Mouse (Mus musculus): ENCODE results near the gene Fars2. TPM values are rescaled to one million over a fixed set of nuclear protein-coding genes. Genes with fewer than 3 reads are reported as not detected.

The Fars2 gene
- polyA plus RNA-seq, 1 experiment, result 19.4 TPM

DNA sequence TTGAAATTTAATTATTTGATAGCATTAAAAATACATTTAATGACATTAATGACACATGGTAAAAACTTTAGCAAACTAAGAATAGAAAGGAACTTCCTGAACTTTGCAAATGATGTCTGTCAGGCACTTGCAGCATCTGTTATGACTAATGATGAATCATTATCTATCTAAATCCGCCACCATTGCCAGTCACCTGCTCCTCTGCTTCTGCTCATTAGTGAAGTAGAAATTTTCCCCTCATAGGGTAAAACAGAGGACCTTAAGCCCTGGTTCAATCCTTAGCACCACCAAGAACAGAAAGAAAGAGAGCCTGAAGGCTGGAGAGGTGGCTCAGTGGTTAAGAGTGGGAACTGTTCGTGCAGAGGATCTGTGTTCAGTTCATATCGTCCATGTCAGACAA, 93.8 kb downstream of the Fars2 start:
- H3K36me3 ChIP-seq (ENCODE audit: control insufficient read depth, insufficient read depth, low read length), result no peaks in the 10 kb centered on the region

GRCm38 (mm10) chr13:36214056-36214455, 96.8 kb downstream of the Fars2 start:
- TF ChIP-seq POLR2A (IDR thresholded peaks at IDR 0.05; ENCODE audit: low read depth, low read length) (no peak), CTCF (IDR thresholded peaks at IDR 0.05; ENCODE audit: extremely low read depth, insufficient read depth, insufficient read length, insufficient replicate concordance) (no peak)
- WGBS, result 76% methylated on average over 4 of the region's 4 CpGs
- no peak overlapping the region for H3K27ac ChIP-seq (ENCODE audit: insufficient read depth, low read length)
- DNase-seq (ENCODE audit: low read depth in 1 of 2, low spot score in 2 of 2), result no peak
- no peaks in the 10 kb centered on the region for H3K36me3 ChIP-seq (ENCODE audit: control insufficient read depth, insufficient read depth, low read length)
- H3K27me3 ChIP-seq (ENCODE audit: control insufficient read depth, insufficient read depth, low read length), result no peaks in the 10 kb centered on the region
- H3K4me3 ChIP-seq (ENCODE audit: extremely low read depth, insufficient read depth, insufficient read length), result no peak overlapping the region
- no peaks in the 10 kb centered on the region; the same call in 1 of the 2 replicates for H3K4me1 ChIP-seq (ENCODE audit: control insufficient read depth, insufficient read depth, insufficient read length)

More for the DNA sequence above, 93.8 kb downstream of the Fars2 start:
- no peak for TF ChIP-seq POLR2A (IDR thresholded peaks at IDR 0.05; ENCODE audit: low read depth, low read length)
- DNase-seq (ENCODE audit: low read depth in 1 of 2, low spot score in 2 of 2), result no peak
- no peak overlapping the region for H3K27ac ChIP-seq (ENCODE audit: insufficient read depth, low read length)
- H3K4me3 ChIP-seq (ENCODE audit: extremely low read depth, insufficient read depth, insufficient read length), result no peak overlapping the region
- 93% methylated on average over 3 of the region's 3 CpGs for WGBS
- no peaks in the 10 kb centered on the region; the same call in 1 of the 2 replicates for H3K4me1 ChIP-seq (ENCODE audit: control insufficient read depth, insufficient read depth, insufficient read length)
- H3K27me3 ChIP-seq (ENCODE audit: control insufficient read depth, insufficient read depth, low read length), result no peaks in the 10 kb centered on the region

- H3K36me3 ChIP-seq (ENCODE audit: control insufficient read depth, insufficient read depth, low read length), result no peaks in the 10 kb centered on the region
- WGBS, result 57% methylated on average over 3 of the region's 3 CpGs
- TF ChIP-seq CTCF (IDR thresholded peaks at IDR 0.05; ENCODE audit: extremely low read depth, insufficient read depth, insufficient read length, insufficient replicate concordance) (no peak), POLR2A (IDR thresholded peaks at IDR 0.05; ENCODE audit: low read depth, low read length) (no peak)
- no peaks in the 10 kb centered on the region; the same call in 1 of the 2 replicates for H3K4me1 ChIP-seq (ENCODE audit: control insufficient read depth, insufficient read depth, insufficient read length)
- no peak for DNase-seq (ENCODE audit: low read depth in 1 of 2, low spot score in 2 of 2)
- no peaks in the 10 kb centered on the region for H3K27me3 ChIP-seq (ENCODE audit: control insufficient read depth, insufficient read depth, low read length)
- no peak overlapping the region for H3K4me3 ChIP-seq (ENCODE audit: extremely low read depth, insufficient read depth, insufficient read length)
- H3K27ac ChIP-seq (ENCODE audit: insufficient read depth, low read length), result no peak overlapping the region
Measured at GRCm38 (mm10) chr13:36216005-36216404, 98.8 kb downstream of the Fars2 start.

DNA sequence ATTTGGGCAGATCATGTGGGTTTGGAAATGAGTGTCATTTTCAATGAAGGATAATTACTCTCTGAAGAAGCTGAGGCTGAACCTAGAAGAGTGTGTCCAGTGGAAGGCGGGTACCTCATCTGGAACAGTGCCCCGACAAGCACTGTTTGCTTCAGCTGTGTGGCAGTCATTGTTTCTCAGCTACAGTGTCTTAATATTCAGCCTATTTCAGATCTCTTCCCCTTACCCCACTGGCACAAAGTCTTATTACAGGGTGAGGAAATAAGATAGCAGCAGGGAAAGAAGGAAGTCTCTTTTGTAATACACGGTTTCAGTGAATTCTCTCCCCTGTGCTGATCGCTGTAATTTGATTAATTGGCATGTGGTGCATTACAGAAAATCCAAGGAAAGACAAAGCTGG, 101.1 kb downstream of the Fars2 start:
- Histone ChIP-seq H3K36me3 (ENCODE audit: control insufficient read depth, insufficient read depth, low read length) (no peaks in the 10 kb centered on the region), H3K4me1 (ENCODE audit: control insufficient read depth, insufficient read depth, insufficient read length) (peaks cover 2% of the 10 kb centered on the region; the same call in 1 of the 2 replicates), H3K4me3 (ENCODE audit: extremely low read depth, insufficient read depth, insufficient read length) (no peak overlapping the region), H3K27me3 (ENCODE audit: control insufficient read depth, insufficient read depth, low read length) (no peaks in the 10 kb centered on the region), H3K27ac (ENCODE audit: insufficient read depth, low read length) (no peak overlapping the region)
- no peak for TF ChIP-seq POLR2A (IDR thresholded peaks at IDR 0.05; ENCODE audit: low read depth, low read length)
- no peak for DNase-seq (ENCODE audit: low read depth in 1 of 2, low spot score in 2 of 2)
- 36% methylated on average over 4 of the region's 4 CpGs for WGBS

- WGBS, result 94% methylated on average over 5 of the region's 5 CpGs
- Histone ChIP-seq H3K27me3 (ENCODE audit: control insufficient read depth, insufficient read depth, low read length) (no peaks in the 10 kb centered on the region), H3K36me3 (ENCODE audit: control insufficient read depth, insufficient read depth, low read length) (no peaks in the 10 kb centered on the region), H3K4me3 (ENCODE audit: extremely low read depth, insufficient read depth, insufficient read length) (no peak overlapping the region), H3K27ac (ENCODE audit: insufficient read depth, low read length) (no peak overlapping the region), H3K4me1 (ENCODE audit: control insufficient read depth, insufficient read depth, insufficient read length) (peaks cover 2% of the 10 kb centered on the region; the same call in 1 of the 2 replicates)
- TF ChIP-seq CTCF (IDR thresholded peaks at IDR 0.05; ENCODE audit: extremely low read depth, insufficient read depth, insufficient read length, insufficient replicate concordance) (no peak), POLR2A (IDR thresholded peaks at IDR 0.05; ENCODE audit: low read depth, low read length) (no peak)
- no peak for DNase-seq (ENCODE audit: low read depth in 1 of 2, low spot score in 2 of 2)
Measured at GRCm38 (mm10) chr13:36219506-36219905, 102.3 kb downstream of the Fars2 start.

GRCm38 (mm10) chr13:36221897-36222296, 104.7 kb downstream of the Fars2 start:
- H3K36me3 ChIP-seq (ENCODE audit: control insufficient read depth, insufficient read depth, low read length), result no peaks in the 10 kb centered on the region
- H3K27ac ChIP-seq (ENCODE audit: insufficient read depth, low read length), result no peak overlapping the region
- DNase-seq (ENCODE audit: low read depth in 1 of 2, low spot score in 2 of 2), result no peak
- H3K4me1 ChIP-seq (ENCODE audit: control insufficient read depth, insufficient read depth, insufficient read length), result peaks cover 2% of the 10 kb centered on the region; the same call in 1 of the 2 replicates
- no peaks in the 10 kb centered on the region for H3K27me3 ChIP-seq (ENCODE audit: control insufficient read depth, insufficient read depth, low read length)
- WGBS, result 93% methylated on average over 1 of the region's 1 CpGs
- TF ChIP-seq POLR2A (IDR thresholded peaks at IDR 0.05; ENCODE audit: low read depth, low read length) (no peak), CTCF (IDR thresholded peaks at IDR 0.05; ENCODE audit: extremely low read depth, insufficient read depth, insufficient read length, insufficient replicate concordance) (no peak)
- H3K4me3 ChIP-seq (ENCODE audit: extremely low read depth, insufficient read depth, insufficient read length), result no peak overlapping the region

DNA sequence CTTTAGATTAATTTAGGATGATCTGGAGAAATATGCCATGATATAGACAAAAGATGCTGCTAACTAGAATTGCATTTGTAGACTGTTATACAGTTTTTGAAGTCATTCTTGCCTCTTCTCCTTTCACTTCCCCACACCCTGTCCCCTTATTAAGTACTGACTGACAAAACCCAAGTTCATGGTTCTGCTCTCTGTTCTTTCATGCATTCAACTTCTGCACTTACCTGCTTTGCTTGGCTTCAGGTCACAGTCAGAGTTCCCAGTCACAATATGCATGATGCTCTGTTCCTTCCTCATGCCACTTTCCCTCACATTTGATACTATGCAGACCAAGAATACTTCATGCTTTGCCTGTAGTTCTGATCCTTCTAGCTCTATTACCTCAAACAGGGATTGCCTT, 105.5 kb downstream of the Fars2 start:
- Histone ChIP-seq H3K36me3 (ENCODE audit: control insufficient read depth, insufficient read depth, low read length) (no peaks in the 10 kb centered on the region), H3K27ac (ENCODE audit: insufficient read depth, low read length) (no peak overlapping the region), H3K27me3 (ENCODE audit: control insufficient read depth, insufficient read depth, low read length) (no peaks in the 10 kb centered on the region), H3K4me1 (ENCODE audit: control insufficient read depth, insufficient read depth, insufficient read length) (peaks cover 2% of the 10 kb centered on the region; the same call in 1 of the 2 replicates), H3K4me3 (ENCODE audit: extremely low read depth, insufficient read depth, insufficient read length) (no peak overlapping the region)
- TF ChIP-seq CTCF (IDR thresholded peaks at IDR 0.05; ENCODE audit: extremely low read depth, insufficient read depth, insufficient read length, insufficient replicate concordance), result no peak
- no peak for TF ChIP-seq POLR2A (IDR thresholded peaks at IDR 0.05; ENCODE audit: low read depth, low read length)
- peak; percentile 9 to 11 for DNase-seq (ENCODE audit: low read depth in 1 of 2, low spot score in 2 of 2)

Measured in spleen, adult 2 months (tissue).